Mouse (Mus musculus): ENCODE results near the gene Grm7. TPM values are rescaled to one million over a fixed set of nuclear protein-coding genes. Genes with fewer than 3 reads are reported as not detected.
A peak's percentile ranks its signal among the peaks of the same experiment; 100 is the strongest.

Grm7 gene
- polyA plus RNA-seq, 1 experiment, result 32.7 TPM

- no peak for DNase-seq (ENCODE audit: extremely low spot score in 1 of 2, low spot score in 1 of 2)
These were observed 658.7 kb downstream of the Grm7 start for GRCm38 (mm10) chr6:111303912-111304555.

GRCm38 (mm10) chr6:111361681-111362080, 716.3 kb downstream of the Grm7 start:
- DNase-seq (ENCODE audit: extremely low spot score in 1 of 2, low spot score in 1 of 2), result no peak

GRCm38 (mm10) chr6:111368111-111368510, 722.7 kb downstream of the Grm7 start:
- DNase-seq (ENCODE audit: extremely low spot score in 1 of 2, low spot score in 1 of 2), result no peak

GRCm38 (mm10) chr6:111368551-111368950, 723.2 kb downstream of the Grm7 start:
- no peak for DNase-seq (ENCODE audit: extremely low spot score in 1 of 2, low spot score in 1 of 2)

- DNase-seq (ENCODE audit: extremely low spot score in 1 of 2, low spot score in 1 of 2), result peak in 1 of 2 experiments; percentile 25
These were observed 723.6 kb downstream of the Grm7 start for GRCm38 (mm10) chr6:111369013-111369412.

- DNase-seq (ENCODE audit: extremely low spot score in 1 of 2, low spot score in 1 of 2), result peak; percentile 37 to 46
These were observed 726.4 kb downstream of the Grm7 start for GRCm38 (mm10) chr6:111371581-111372349.

GRCm38 (mm10) chr6:111372626-111373380, 727.4 kb downstream of the Grm7 start:
- DNase-seq (ENCODE audit: extremely low spot score in 1 of 2, low spot score in 1 of 2), result peak; percentile 31 to 47

GRCm38 (mm10) chr6:111380710-111381109, 735.3 kb downstream of the Grm7 start:
- DNase-seq (ENCODE audit: extremely low spot score in 1 of 2, low spot score in 1 of 2), result no peak

GRCm38 (mm10) chr6:111408750-111409149, 763.4 kb downstream of the Grm7 start:
- DNase-seq (ENCODE audit: extremely low spot score in 1 of 2, low spot score in 1 of 2), result peak; percentile 43 to 74

GRCm38 (mm10) chr6:111424737-111425136, 779.4 kb downstream of the Grm7 start:
- DNase-seq (ENCODE audit: extremely low spot score in 1 of 2, low spot score in 1 of 2), result no peak

GRCm38 (mm10) chr6:111446228-111446627, 800.8 kb downstream of the Grm7 start:
- no peak for DNase-seq (ENCODE audit: extremely low spot score in 1 of 2, low spot score in 1 of 2)

- DNase-seq (ENCODE audit: extremely low spot score in 1 of 2, low spot score in 1 of 2), result no peak
These were observed 802.5 kb downstream of the Grm7 start for GRCm38 (mm10) chr6:111447851-111448250.

- DNase-seq (ENCODE audit: extremely low spot score in 1 of 2, low spot score in 1 of 2), result no peak
These were observed 803.8 kb downstream of the Grm7 start for GRCm38 (mm10) chr6:111449054-111449783.

GRCm38 (mm10) chr6:111481866-111482265, 836.5 kb downstream of the Grm7 start:
- no peak for DNase-seq (ENCODE audit: extremely low spot score in 1 of 2, low spot score in 1 of 2)

GRCm38 (mm10) chr6:111486081-111486480, 840.7 kb downstream of the Grm7 start:
- DNase-seq (ENCODE audit: extremely low spot score in 1 of 2, low spot score in 1 of 2), result no peak

GRCm38 (mm10) chr6:111487556-111487955, 842.2 kb downstream of the Grm7 start:
- DNase-seq (ENCODE audit: extremely low spot score in 1 of 2, low spot score in 1 of 2), result no peak

GRCm38 (mm10) chr6:111492166-111492565, 846.8 kb downstream of the Grm7 start:
- peak; percentile 19 to 47 for DNase-seq (ENCODE audit: extremely low spot score in 1 of 2, low spot score in 1 of 2)

- peak in 1 of 2 experiments; percentile 25 for DNase-seq (ENCODE audit: extremely low spot score in 1 of 2, low spot score in 1 of 2)
These were observed 854.2 kb downstream of the Grm7 start for GRCm38 (mm10) chr6:111499542-111499941.

GRCm38 (mm10) chr6:111510768-111511459, 865.5 kb downstream of the Grm7 start:
- DNase-seq (ENCODE audit: extremely low spot score in 1 of 2, low spot score in 1 of 2), result no peak

- no peak for DNase-seq (ENCODE audit: extremely low spot score in 1 of 2, low spot score in 1 of 2)
These were observed 867.0 kb downstream of the Grm7 start for GRCm38 (mm10) chr6:111512359-111512758.
